Mouse (Mus musculus) liver, embryonic 15.5 days (tissue): Measurements from ENCODE around the gene Gm11146. TPM values are rescaled to one million over a fixed set of nuclear protein-coding genes. Genes with fewer than 3 reads are reported as not detected.

Experiments used
- ATAC-seq: fragments of 200-750 bp; cut with Nextera tagmentation; 2 replicates; pipeline ENCODE4 v1.8.0; 2017; ENCODE audit warnings: moderate number of reproducible peaks, mild to moderate bottlenecking, moderate library complexity; ENCODE audit not compliant: insufficient read depth
- H3K27ac ChIP-seq: fragments of 300-500 bp; sonication (generic); replicated peaks from 2 replicates; pipeline ENCODE4 v1.5.1; 2015; ENCODE audit warnings: mild to moderate bottlenecking, inconsistent platforms
- H3K27me3 ChIP-seq: fragments of 300-500 bp; sonication (generic); 2 replicates; pipeline ENCODE4 v1.6.1; 2015; ENCODE audit warnings: mild to moderate bottlenecking, inconsistent platforms
- H3K36me3 ChIP-seq: fragments of 300-500 bp; sonication (generic); replicated peaks from 2 replicates; pipeline ENCODE4 v1.6.1; 2015; ENCODE audit warnings: moderate library complexity, mild to moderate bottlenecking, inconsistent platforms
- H3K4me1 ChIP-seq: fragments of 300-500 bp; sonication (generic); replicated peaks from 2 replicates; pipeline ENCODE4 v1.6.1; 2015; ENCODE audit warnings: inconsistent platforms
- H3K4me2 ChIP-seq: fragments of 300-500 bp; sonication (generic); 2 replicates; pipeline ENCODE4 v1.6.1; 2015; ENCODE audit warnings: moderate library complexity, mild to moderate bottlenecking, inconsistent platforms
- H3K4me3 ChIP-seq: fragments of 300-500 bp; sonication (generic); replicated peaks from 2 replicates; pipeline ENCODE4 v1.5.1; 2015; ENCODE audit warnings: mild to moderate bottlenecking, inconsistent platforms
- H3K9ac ChIP-seq: fragments of 300-500 bp; sonication (generic); 2 replicates; pipeline ENCODE4 v1.6.1; 2015; ENCODE audit warnings: moderate library complexity, mild to moderate bottlenecking, inconsistent platforms
- H3K9me3 ChIP-seq: fragments of 300-500 bp; sonication (generic); replicated peaks from 2 replicates; pipeline ENCODE4 v1.6.1; 2016; ENCODE audit warnings: inconsistent platforms
- WGBS: fragments of 180-500 bp; shearing (Covaris S2); methylation state at CpG from one replicate; pipeline ENCODE4 v1.1.7; 2015; ENCODE audit warnings: mixed read lengths; ENCODE audit not compliant: insufficient replicate concordance; 5-methylcytosine and 5-hydroxymethylcytosine counted together
- polyA plus RNA-seq: library from polyadenylated mRNA; unstranded; fragments of >200 nt; fragmentation: Nextera tagmentation; extraction: Ambion mirVana; gene quantifications from 2 replicates; pipeline ENCODE4 v1.2.1, GENCODE M21; 2015

Gene Gm11146
- polyA plus RNA-seq, 1 experiment from 2014 or later = not detected

DNA sequence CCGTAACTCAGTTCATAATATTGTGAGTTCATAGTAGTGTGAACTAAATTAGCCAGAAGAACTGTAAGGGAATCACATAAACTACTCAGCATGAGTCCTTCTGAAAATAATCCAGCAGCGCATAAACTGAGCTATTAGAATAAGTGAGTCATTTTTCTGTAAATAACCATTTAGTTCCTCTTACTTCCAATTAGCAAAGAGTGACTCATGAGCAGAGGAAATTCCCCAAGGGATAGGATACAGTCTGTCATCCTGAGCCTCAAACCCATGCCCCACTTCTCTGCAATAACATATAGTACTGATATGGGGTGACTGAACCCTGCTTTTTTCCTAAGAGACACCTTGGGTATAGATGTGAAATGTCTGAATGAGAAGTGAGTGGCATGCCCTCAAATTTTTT, 687 bp upstream of the Gm11146 start:
- no peak overlapping the region for H3K4me2 ChIP-seq
- no peak for ATAC-seq
- WGBS = 68% methylated on average over 2 of the region's 2 CpGs
- H3K4me3 ChIP-seq = no peak overlapping the region
- no peaks in the 10 kb centered on the region for H3K36me3 ChIP-seq
- H3K27ac ChIP-seq = no peak overlapping the region
- H3K4me1 ChIP-seq = no peaks in the 10 kb centered on the region
- H3K9ac ChIP-seq = no peak overlapping the region
- H3K27me3 ChIP-seq = no peaks in the 10 kb centered on the region
- no peaks in the 10 kb centered on the region for H3K9me3 ChIP-seq

GRCm38 (mm10) chr16:77598787-77599186, 3.1 kb downstream of the Gm11146 start:
- no peak overlapping the region for H3K4me3 ChIP-seq
- no peak overlapping the region for H3K9ac ChIP-seq
- H3K4me2 ChIP-seq = no peak overlapping the region
- 72% methylated on average over 8 of the region's 8 CpGs for WGBS
- no peaks in the 10 kb centered on the region for H3K9me3 ChIP-seq
- H3K27ac ChIP-seq = no peak overlapping the region
- ATAC-seq = no peak
- no peaks in the 10 kb centered on the region for H3K27me3 ChIP-seq
- H3K36me3 ChIP-seq = no peaks in the 10 kb centered on the region
- no peaks in the 10 kb centered on the region for H3K4me1 ChIP-seq

DNA sequence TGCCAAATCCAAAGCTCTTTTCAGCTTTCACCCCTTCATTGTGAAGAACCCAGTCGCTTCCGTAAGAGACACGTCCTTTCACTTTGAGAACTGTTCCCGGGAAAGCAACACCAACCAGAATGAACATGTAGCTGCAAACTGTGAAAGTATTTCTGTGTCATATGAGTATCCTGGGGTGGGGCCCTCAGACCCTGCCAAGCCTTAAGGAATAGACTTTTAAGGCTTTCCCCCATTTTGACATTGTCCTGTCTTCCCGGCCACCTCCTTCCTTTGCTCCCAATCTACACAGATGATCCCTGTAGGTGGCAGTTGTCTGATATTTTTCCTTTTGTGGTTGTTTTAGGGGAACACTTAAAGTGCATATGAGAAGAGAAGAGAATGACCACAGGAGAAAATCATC, 5.3 kb downstream of the Gm11146 start:
- Histone ChIP-seq H3K9ac (no peak overlapping the region), H3K4me3 (no peak overlapping the region), H3K4me2 (no peak overlapping the region), H3K4me1 (no peaks in the 10 kb centered on the region), H3K9me3 (no peaks in the 10 kb centered on the region), H3K36me3 (no peaks in the 10 kb centered on the region), H3K27ac (no peak overlapping the region), H3K27me3 (no peaks in the 10 kb centered on the region)
- no peak for ATAC-seq
- WGBS = 79% methylated on average over 5 of the region's 5 CpGs

DNA sequence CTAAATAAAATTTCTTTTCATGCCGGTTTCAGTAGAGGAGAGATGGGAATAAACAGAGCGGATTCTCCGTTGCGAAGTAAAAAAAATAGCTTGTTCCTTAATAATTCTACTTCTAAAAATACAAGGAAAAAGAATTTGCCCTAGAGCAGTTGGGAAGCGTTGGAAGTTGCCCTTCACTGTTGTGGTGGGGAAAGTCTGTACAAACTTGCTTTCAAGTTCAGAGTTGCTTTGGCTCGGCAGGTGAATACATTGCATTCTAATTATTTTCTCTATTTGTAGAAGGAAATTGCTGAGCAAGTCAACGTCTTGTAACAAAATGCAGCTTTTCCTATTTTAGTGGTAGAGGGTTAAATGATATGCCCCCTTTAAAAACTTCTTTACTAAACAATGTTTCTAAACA, 6.2 kb downstream of the Gm11146 start:
- WGBS = 77% methylated on average over 7 of the region's 7 CpGs
- no peak overlapping the region for H3K27ac ChIP-seq
- no peak overlapping the region for H3K9ac ChIP-seq
- no peak for ATAC-seq
- no peaks in the 10 kb centered on the region for H3K36me3 ChIP-seq
- no peak overlapping the region for H3K4me3 ChIP-seq
- no peak overlapping the region for H3K4me2 ChIP-seq
- H3K9me3 ChIP-seq = no peaks in the 10 kb centered on the region
- no peaks in the 10 kb centered on the region for H3K4me1 ChIP-seq
- H3K27me3 ChIP-seq = no peaks in the 10 kb centered on the region

GRCm38 (mm10) chr16:77594553-77594952, 7.3 kb downstream of the Gm11146 start:
- no peaks in the 10 kb centered on the region for H3K4me1 ChIP-seq
- no peak for ATAC-seq
- H3K27me3 ChIP-seq = no peaks in the 10 kb centered on the region
- H3K36me3 ChIP-seq = no peaks in the 10 kb centered on the region
- no peak overlapping the region for H3K4me2 ChIP-seq
- WGBS = 70% methylated on average over 13 of the region's 13 CpGs
- no peaks in the 10 kb centered on the region for H3K9me3 ChIP-seq
- no peak overlapping the region for H3K9ac ChIP-seq
- H3K4me3 ChIP-seq = no peak overlapping the region
- H3K27ac ChIP-seq = no peak overlapping the region

- no peak overlapping the region for H3K9ac ChIP-seq
- H3K27ac ChIP-seq = no peak overlapping the region
- no peaks in the 10 kb centered on the region for H3K36me3 ChIP-seq
- H3K4me3 ChIP-seq = no peak overlapping the region
- no peak overlapping the region for H3K4me2 ChIP-seq
- H3K27me3 ChIP-seq = no peaks in the 10 kb centered on the region
- 52% methylated on average over 12 of the region's 12 CpGs for WGBS
- H3K4me1 ChIP-seq = no peaks in the 10 kb centered on the region
- ATAC-seq = no peak
- H3K9me3 ChIP-seq = no peaks in the 10 kb centered on the region
Observed at GRCm38 (mm10) chr16:77593828-77594421, 8.0 kb downstream of the Gm11146 start.

- ATAC-seq = no peak
- Histone ChIP-seq H3K27ac (no peak overlapping the region), H3K36me3 (no peaks in the 10 kb centered on the region), H3K4me1 (no peaks in the 10 kb centered on the region), H3K27me3 (no peaks in the 10 kb centered on the region), H3K9me3 (no peaks in the 10 kb centered on the region), H3K4me3 (no peak overlapping the region), H3K9ac (no peak overlapping the region), H3K4me2 (no peak overlapping the region)
- WGBS = 72% methylated on average over 3 of the region's 3 CpGs
Observed at GRCm38 (mm10) chr16:77592986-77593385, 8.9 kb downstream of the Gm11146 start.

GRCm38 (mm10) chr16:77573036-77573435, 28.9 kb downstream of the Gm11146 start:
- WGBS = 58% methylated on average over 5 of the region's 5 CpGs
- no peaks in the 10 kb centered on the region for H3K4me1 ChIP-seq
- H3K27ac ChIP-seq = no peak overlapping the region
- H3K27me3 ChIP-seq = no peaks in the 10 kb centered on the region
- no peaks in the 10 kb centered on the region for H3K9me3 ChIP-seq
- no peak overlapping the region for H3K9ac ChIP-seq
- no peak overlapping the region for H3K4me2 ChIP-seq
- no peaks in the 10 kb centered on the region for H3K36me3 ChIP-seq
- ATAC-seq = no peak
- H3K4me3 ChIP-seq = no peak overlapping the region

- Histone ChIP-seq H3K36me3 (no peaks in the 10 kb centered on the region), H3K27me3 (no peaks in the 10 kb centered on the region), H3K4me1 (no peaks in the 10 kb centered on the region), H3K9me3 (no peaks in the 10 kb centered on the region), H3K9ac (no peak overlapping the region), H3K4me2 (no peak overlapping the region), H3K27ac (no peak overlapping the region), H3K4me3 (no peak overlapping the region)
- no peak for ATAC-seq
- 80% methylated on average over 8 of the region's 8 CpGs for WGBS
Observed at GRCm38 (mm10) chr16:77569457-77569856, 32.4 kb downstream of the Gm11146 start.

DNA sequence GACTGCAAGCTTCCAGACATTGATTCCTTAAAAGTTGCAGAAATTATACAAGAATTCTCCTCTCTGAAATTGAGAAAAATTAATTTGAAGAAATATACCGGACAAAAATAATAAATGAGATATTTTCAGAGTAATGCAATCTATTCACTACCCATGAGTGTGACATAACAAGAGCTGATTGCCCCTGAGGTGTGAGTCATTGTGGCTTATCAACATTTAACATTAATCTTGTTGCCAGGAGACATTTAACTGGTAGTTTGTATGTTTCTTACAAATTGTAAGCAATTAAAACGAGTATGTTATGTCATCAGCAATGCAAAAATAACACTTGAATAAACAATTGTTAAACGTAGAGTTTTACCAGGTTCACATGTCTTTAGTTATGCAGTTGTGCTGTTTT, 33.5 kb downstream of the Gm11146 start:
- no peak overlapping the region for H3K4me2 ChIP-seq
- no peaks in the 10 kb centered on the region for H3K36me3 ChIP-seq
- H3K27me3 ChIP-seq = no peaks in the 10 kb centered on the region
- H3K4me1 ChIP-seq = no peaks in the 10 kb centered on the region
- no peak for ATAC-seq
- no peak overlapping the region for H3K27ac ChIP-seq
- H3K9me3 ChIP-seq = no peaks in the 10 kb centered on the region
- WGBS = 51% methylated on average over 3 of the region's 3 CpGs
- H3K9ac ChIP-seq = no peak overlapping the region
- H3K4me3 ChIP-seq = no peak overlapping the region

DNA sequence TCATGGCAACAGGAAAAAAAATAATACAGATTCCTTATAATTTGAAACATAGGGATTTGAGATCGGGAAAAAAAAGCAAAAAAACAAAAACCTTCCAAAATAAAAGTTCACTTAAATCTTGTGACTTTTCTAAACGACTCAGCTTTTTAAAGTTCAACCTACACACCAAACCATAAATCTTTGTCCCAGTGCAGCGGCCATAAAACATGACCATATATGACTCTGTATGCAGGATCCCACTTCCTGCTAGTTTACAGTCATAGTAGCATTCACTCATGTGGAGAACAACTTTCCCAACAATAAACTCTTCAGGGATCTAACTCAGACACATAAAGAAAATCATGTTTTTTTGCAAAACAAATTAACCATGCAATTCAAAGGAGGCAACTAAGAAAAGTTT, 39.0 kb downstream of the Gm11146 start:
- H3K9ac ChIP-seq = no peak overlapping the region
- WGBS = 53% methylated on average over 3 of the region's 3 CpGs
- ATAC-seq = no peak
- no peak overlapping the region for H3K27ac ChIP-seq
- H3K4me2 ChIP-seq = no peak overlapping the region
- H3K27me3 ChIP-seq = no peaks in the 10 kb centered on the region
- H3K36me3 ChIP-seq = no peaks in the 10 kb centered on the region
- no peak overlapping the region for H3K4me3 ChIP-seq
- no peaks in the 10 kb centered on the region for H3K4me1 ChIP-seq
- no peaks in the 10 kb centered on the region for H3K9me3 ChIP-seq

- Histone ChIP-seq H3K9ac (no peak overlapping the region), H3K9me3 (no peaks in the 10 kb centered on the region), H3K27ac (no peak overlapping the region), H3K4me2 (no peak overlapping the region), H3K4me1 (no peaks in the 10 kb centered on the region), H3K36me3 (no peaks in the 10 kb centered on the region), H3K27me3 (no peaks in the 10 kb centered on the region), H3K4me3 (no peak overlapping the region)
- WGBS = 60% methylated on average over 10 of the region's 10 CpGs
- ATAC-seq = no peak
Observed at GRCm38 (mm10) chr16:77556446-77557105, 45.3 kb downstream of the Gm11146 start.
